Mouse (Mus musculus): ENCODE results near the gene Rhebl1. TPM values are rescaled to one million over a fixed set of nuclear protein-coding genes. Genes with fewer than 3 reads are reported as not detected.

The Rhebl1 gene
- polyA plus RNA-seq, 1 experiment from 2014 or later: 27.9 TPM

- no peaks in the 10 kb centered on the region for H3K27me3 ChIP-seq (ENCODE audit: low read depth, poor library complexity, severe bottlenecking)
- peaks cover 22% of the 10 kb centered on the region for H3K36me3 ChIP-seq
- H3K27ac ChIP-seq: peak overlapping the region; percentile 92
- peaks cover 31% of the 10 kb centered on the region for H3K4me1 ChIP-seq
- 17% methylated on average over 5 of the region's 5 CpGs for WGBS
- peak overlapping the region; percentile 77 for H3K4me3 ChIP-seq
- DNase-seq (ENCODE audit: low spot score): no peak
- no peaks in the 10 kb centered on the region for H3K9me3 ChIP-seq (replicated peaks)
These were observed 12.7 kb downstream of the Rhebl1 start for GRCm38 (mm10) chr15:98881656-98882008.

- under 1% methylated on average over 48 of the region's 48 CpGs for WGBS
These were observed 13.2 kb downstream of the Rhebl1 start for GRCm38 (mm10) chr15:98880978-98881655.

GRCm38 (mm10) chr15:98877331-98877730 is 17.0 kb downstream of the Rhebl1 start:
- no peaks in the 10 kb centered on the region for H3K9me3 ChIP-seq (replicated peaks)
- no peaks in the 10 kb centered on the region for H3K27me3 ChIP-seq (ENCODE audit: low read depth, poor library complexity, severe bottlenecking)
- H3K4me3 ChIP-seq: no peak overlapping the region
- 19% methylated on average over 3 of the region's 3 CpGs for WGBS
- peaks cover 26% of the 10 kb centered on the region for H3K36me3 ChIP-seq
- no peak for DNase-seq (ENCODE audit: low spot score)
- no peak overlapping the region for H3K27ac ChIP-seq
- peaks cover 30% of the 10 kb centered on the region for H3K4me1 ChIP-seq

More at GRCm38 (mm10) chr15:98880978-98881655, 13.2 kb downstream of the Rhebl1 start:
- H3K4me1 ChIP-seq: peaks cover 31% of the 10 kb centered on the region
- peak overlapping the region; percentile 77 for H3K4me3 ChIP-seq
- H3K27ac ChIP-seq: peak overlapping the region; percentile 92
- DNase-seq (ENCODE audit: low spot score): peak; percentile 96
- H3K27me3 ChIP-seq (ENCODE audit: low read depth, poor library complexity, severe bottlenecking): no peaks in the 10 kb centered on the region
- H3K9me3 ChIP-seq (replicated peaks): no peaks in the 10 kb centered on the region
- H3K36me3 ChIP-seq: peaks cover 26% of the 10 kb centered on the region

GRCm38 (mm10) chr15:98871916-98872888 is 22.1 kb downstream of the Rhebl1 start:
- Histone ChIP-seq H3K9me3 (replicated peaks) (no peaks in the 10 kb centered on the region), H3K36me3 (peaks cover 25% of the 10 kb centered on the region), H3K27me3 (ENCODE audit: low read depth, poor library complexity, severe bottlenecking) (no peaks in the 10 kb centered on the region), H3K4me3 (peak overlapping the region; percentile 99), H3K4me1 (peaks cover 37% of the 10 kb centered on the region), H3K27ac (peak overlapping the region; percentile 98)
- peak; percentile 96 for DNase-seq (ENCODE audit: low spot score)
- WGBS: 1% methylated on average over 48 of the region's 51 CpGs

- no peak for DNase-seq (ENCODE audit: low spot score)
- WGBS: under 1% methylated on average over 87 of the region's 94 CpGs
- Histone ChIP-seq H3K9me3 (replicated peaks) (no peaks in the 10 kb centered on the region), H3K36me3 (peaks cover 31% of the 10 kb centered on the region), H3K4me1 (peaks cover 39% of the 10 kb centered on the region), H3K27me3 (ENCODE audit: low read depth, poor library complexity, severe bottlenecking) (no peaks in the 10 kb centered on the region), H3K27ac (peak within 1 kb of the TSS; percentile 98), H3K4me3 (peak within 1 kb of the TSS; percentile 99)
These were observed 23.0 kb downstream of the Rhebl1 start, which contains the start of gene Kmt2d for GRCm38 (mm10) chr15:98871070-98871915. Gene Kmt2d, minus strand, starts transcription at chr15:98871204.

- under 1% methylated on average over 16 of the region's 16 CpGs for WGBS
- DNase-seq (ENCODE audit: low spot score): peak; percentile 63
- H3K9me3 ChIP-seq (replicated peaks): no peaks in the 10 kb centered on the region
These were observed 23.9 kb downstream of the Rhebl1 start for GRCm38 (mm10) chr15:98870179-98871069.

GRCm38 (mm10) chr15:98869342-98870178 is 24.8 kb downstream of the Rhebl1 start:
- Histone ChIP-seq H3K4me3 (peak overlapping the region; percentile 99), H3K4me1 (peaks cover 39% of the 10 kb centered on the region), H3K9me3 (replicated peaks) (no peaks in the 10 kb centered on the region), H3K27ac (peak overlapping the region; percentile 98), H3K36me3 (peaks cover 47% of the 10 kb centered on the region), H3K27me3 (ENCODE audit: low read depth, poor library complexity, severe bottlenecking) (no peaks in the 10 kb centered on the region)
- no peak for DNase-seq (ENCODE audit: low spot score)
- WGBS: 19% methylated on average over 8 of the region's 8 CpGs

More at GRCm38 (mm10) chr15:98870179-98871069, 23.9 kb downstream of the Rhebl1 start:
- Histone ChIP-seq H3K36me3 (peaks cover 39% of the 10 kb centered on the region), H3K4me1 (peaks cover 39% of the 10 kb centered on the region), H3K27ac (peak overlapping the region; percentile 98), H3K4me3 (peak overlapping the region; percentile 99), H3K27me3 (ENCODE audit: low read depth, poor library complexity, severe bottlenecking) (no peaks in the 10 kb centered on the region)

- H3K27ac ChIP-seq: peak overlapping the region; percentile 37; the same call in 1 of the 2 replicates
- peaks cover 39% of the 10 kb centered on the region for H3K4me1 ChIP-seq
- H3K27me3 ChIP-seq (ENCODE audit: low read depth, poor library complexity, severe bottlenecking): no peaks in the 10 kb centered on the region
- 56% methylated on average over 11 of the region's 11 CpGs for WGBS
- DNase-seq (ENCODE audit: low spot score): no peak
- peaks cover 58% of the 10 kb centered on the region for H3K36me3 ChIP-seq
- no peaks in the 10 kb centered on the region for H3K9me3 ChIP-seq (replicated peaks)
- H3K4me3 ChIP-seq: peak overlapping the region; percentile 99
These were observed 25.8 kb downstream of the Rhebl1 start for GRCm38 (mm10) chr15:98868346-98869063.

- Histone ChIP-seq H3K9me3 (replicated peaks) (no peaks in the 10 kb centered on the region), H3K4me3 (peak overlapping the region; percentile 99; the same call in 1 of the 2 replicates), H3K27ac (no peak overlapping the region), H3K27me3 (ENCODE audit: low read depth, poor library complexity, severe bottlenecking) (no peaks in the 10 kb centered on the region), H3K36me3 (peaks cover 70% of the 10 kb centered on the region), H3K4me1 (peaks cover 34% of the 10 kb centered on the region)
- 87% methylated on average over 6 of the region's 6 CpGs for WGBS
- DNase-seq (ENCODE audit: low spot score): no peak
These were observed 27.0 kb downstream of the Rhebl1 start for GRCm38 (mm10) chr15:98867321-98867720.

- WGBS: 95% methylated on average over 5 of the region's 5 CpGs
- no peak overlapping the region for H3K4me3 ChIP-seq
These were observed 27.8 kb downstream of the Rhebl1 start for GRCm38 (mm10) chr15:98866501-98866900.

More at GRCm38 (mm10) chr15:98866501-98866900, 27.8 kb downstream of the Rhebl1 start:
- no peaks in the 10 kb centered on the region for H3K9me3 ChIP-seq (replicated peaks)
- peaks cover 74% of the 10 kb centered on the region for H3K36me3 ChIP-seq
- DNase-seq (ENCODE audit: low spot score): no peak
- H3K4me1 ChIP-seq: peaks cover 34% of the 10 kb centered on the region
- H3K27me3 ChIP-seq (ENCODE audit: low read depth, poor library complexity, severe bottlenecking): no peaks in the 10 kb centered on the region
- no peak overlapping the region for H3K27ac ChIP-seq

Measured in limb, embryonic 10.5 days (tissue).